Mouse (Mus musculus) ES-Bruce4 (cell line): ENCODE data around the gene Golga4.

Source experiments
- CTCF ChIP-seq: IDR thresholded peaks from one replicate; pipeline ENCODE4 v1.8.1; 2011; ENCODE audit warnings: low read depth, low read length
- POLR2A ChIP-seq: IDR thresholded peaks from one replicate; pipeline ENCODE4 v1.8.1; 2011; ENCODE audit warnings: low read length; ENCODE audit not compliant: insufficient read depth

- no peak for TF ChIP-seq CTCF
- TF ChIP-seq POLR2A = no peak
Measured at GRCm38 (mm10) chr9:118515476-118515875, 9.4 kb downstream of the Golga4 start.
